Mouse (Mus musculus) heart, embryonic 14.5 days (tissue): ENCODE data around the gene Ifi204. TPM values are rescaled to one million over a fixed set of nuclear protein-coding genes. Genes with fewer than 3 reads are reported as not detected.
"Not testable (repeated sequence)": the region's sequence is repeated elsewhere in the genome, so short reads cannot be mapped to it uniquely, and the experiment has no call there.

Experiments
- ATAC-seq: fragments of 200-750 bp; cut with Nextera tagmentation; 2 replicates; pipeline ENCODE4 v1.8.0; 2017; ENCODE audit warnings: low read depth, moderate TSS enrichment; ENCODE audit not compliant: insufficient number of reproducible peaks, insufficient read depth, low FRiP score
- H3K27ac ChIP-seq, 2 experiments: fragments of 200-500 bp in 1 of 2; fragments of 300-500 bp in 1 of 2; sonication (generic) in 1 of 2; replicated peaks in 1 of 2; 2 replicates each; pipeline ENCODE4 v1.5.1; 2012 to 2014; ENCODE audit warnings: low read depth in 2 of 2, low read length in 2 of 2, control low read depth in 1 of 2, mild to moderate bottlenecking in 1 of 2, mixed read lengths in 1 of 2; ENCODE audit not compliant: control insufficient read depth in 1 of 2, insufficient read depth in 1 of 2
- H3K27me3 ChIP-seq: fragments of 300-500 bp; sonication (generic); 2 replicates; pipeline ENCODE4 v1.6.1; 2014; ENCODE audit warnings: mild to moderate bottlenecking, low read length, control low read depth; ENCODE audit not compliant: control insufficient read depth, insufficient read depth
- H3K36me3 ChIP-seq: fragments of 300-500 bp; sonication (generic); 2 replicates; pipeline ENCODE4 v1.6.1; 2014; ENCODE audit warnings: mild to moderate bottlenecking, control low read depth, low read length, mixed read lengths; ENCODE audit not compliant: control insufficient read depth, insufficient read depth
- H3K4me1 ChIP-seq, 2 experiments: fragments of 200-500 bp in 1 of 2; fragments of 300-500 bp in 1 of 2; sonication (generic) in 1 of 2; 2 replicates each; pipeline ENCODE4 v1.6.1; 2012 to 2014; ENCODE audit warnings: low read length in 2 of 2, control low read depth in 1 of 2, mixed read lengths in 1 of 2; ENCODE audit not compliant: control insufficient read depth in 2 of 2, insufficient read depth in 2 of 2
- H3K4me2 ChIP-seq: fragments of 300-500 bp; sonication (generic); 2 replicates; pipeline ENCODE4 v1.6.1; 2014; ENCODE audit warnings: mild to moderate bottlenecking, low read length
- H3K4me3 ChIP-seq, 2 experiments: fragments of 200-500 bp in 1 of 2; fragments of 300-500 bp in 1 of 2; sonication (generic) in 1 of 2; 2 replicates each; pipeline ENCODE4 v1.5.1; 2012 to 2014; ENCODE audit warnings: low read length in 2 of 2, mild to moderate bottlenecking in 2 of 2, control low read depth in 1 of 2, low read depth in 1 of 2, moderate library complexity in 1 of 2; ENCODE audit not compliant: control insufficient read depth in 1 of 2, insufficient read depth in 1 of 2
- H3K9ac ChIP-seq: fragments of 300-500 bp; sonication (generic); 2 replicates; pipeline ENCODE4 v1.6.1; 2014; ENCODE audit warnings: mild to moderate bottlenecking, low read length
- H3K9me3 ChIP-seq: fragments of 300-500 bp; sonication (generic); 2 replicates; pipeline ENCODE4 v1.6.1; 2016; ENCODE audit warnings: low read length, control low read depth; ENCODE audit not compliant: control insufficient read depth
- WGBS: fragments of 180-500 bp; shearing (Covaris S2); extraction: QIAGEN DNeasy Blood & Tissue Kit; methylation state at CpG from one replicate; pipeline ENCODE4 v1.1.7; 2014; 5-methylcytosine and 5-hydroxymethylcytosine counted together
- polyA plus RNA-seq: library from polyadenylated mRNA; unstranded; fragments of >200 nt; fragmentation: Nextera tagmentation; extraction: Ambion mirVana; gene quantifications from 2 replicates; pipeline ENCODE4 v1.2.1, GENCODE M21; 2014

Ifi204 gene
- polyA plus RNA-seq, result 2.3 and 2.6 TPM in 2 replicates

- H3K27ac ChIP-seq, H3K27me3 ChIP-seq, H3K4me2 ChIP-seq, H3K9ac ChIP-seq, ATAC-seq, H3K4me1 ChIP-seq, H3K4me3 ChIP-seq, H3K36me3 ChIP-seq, H3K9me3 ChIP-seq: not testable (repeated sequence)
- 76% methylated on average over 5 of the region's 5 CpGs for WGBS
Observed at GRCm38 (mm10) chr1:173766848-173767617, at the start of gene Ifi204. Gene Ifi204 (minus strand): TSS chr1:173766943.

- not testable (repeated sequence) for H3K9ac ChIP-seq, H3K36me3 ChIP-seq, H3K4me3 ChIP-seq, H3K27ac ChIP-seq, H3K9me3 ChIP-seq, H3K4me2 ChIP-seq, H3K4me1 ChIP-seq, H3K27me3 ChIP-seq, ATAC-seq
- 68% methylated on average over 2 of the region's 2 CpGs for whole genome bisulfite sequencing
Observed at GRCm38 (mm10) chr1:173809294-173809693, 42.6 kb upstream of the Ifi204 start.

GRCm38 (mm10) chr1:173802689-173803281, 36.0 kb upstream of the Ifi204 start:
- H3K4me3 ChIP-seq, H3K27me3 ChIP-seq, H3K4me1 ChIP-seq, H3K9me3 ChIP-seq, H3K9ac ChIP-seq, ATAC-seq, H3K27ac ChIP-seq, H3K36me3 ChIP-seq, H3K4me2 ChIP-seq: not testable (repeated sequence)
- 64% methylated on average over 2 of the region's 2 CpGs for WGBS

- not testable (repeated sequence) for H3K4me1 ChIP-seq, H3K36me3 ChIP-seq, H3K27me3 ChIP-seq, H3K9ac ChIP-seq, ATAC-seq, H3K4me2 ChIP-seq, H3K27ac ChIP-seq, H3K9me3 ChIP-seq, H3K4me3 ChIP-seq
- 53% methylated on average over 3 of the region's 3 CpGs for WGBS
Observed at GRCm38 (mm10) chr1:173802207-173802606, 35.5 kb upstream of the Ifi204 start.

GRCm38 (mm10) chr1:173801791-173802190, 35.0 kb upstream of the Ifi204 start:
- H3K9ac ChIP-seq, H3K4me1 ChIP-seq, H3K4me3 ChIP-seq, H3K27me3 ChIP-seq, H3K9me3 ChIP-seq, H3K27ac ChIP-seq, ATAC-seq, H3K4me2 ChIP-seq, H3K36me3 ChIP-seq: not testable (repeated sequence)
- 70% methylated on average over 2 of the region's 2 CpGs for WGBS

- not testable (repeated sequence) for H3K4me1 ChIP-seq, ATAC-seq
- 51% methylated on average over 2 of the region's 3 CpGs for WGBS
Observed at GRCm38 (mm10) chr1:173773457-173773856, 6.7 kb upstream of the Ifi204 start.

GRCm38 (mm10) chr1:173760032-173760431, 6.7 kb downstream of the Ifi204 start:
- 81% methylated on average over 4 of the region's 5 CpGs for WGBS
- H3K9ac ChIP-seq, H3K4me1 ChIP-seq, H3K4me3 ChIP-seq, H3K27ac ChIP-seq, ATAC-seq, H3K27me3 ChIP-seq, H3K4me2 ChIP-seq, H3K9me3 ChIP-seq, H3K36me3 ChIP-seq: not testable (repeated sequence)

More at GRCm38 (mm10) chr1:173773457-173773856, 6.7 kb upstream of the Ifi204 start:
- not testable (repeated sequence) for H3K9ac ChIP-seq, H3K4me3 ChIP-seq, H3K27ac ChIP-seq, H3K27me3 ChIP-seq, H3K4me2 ChIP-seq, H3K9me3 ChIP-seq, H3K36me3 ChIP-seq
